Mouse (Mus musculus) E14TG2a.4 (cell line): ENCODE measurements at regions not wholly inside any gene's neighbourhood (a gene's known extent, or its start where the extent isn't known, plus 50 kb on each side); places are given as distances from the start of the nearest gene placed in this dataset.

Source experiments
- CTCF ChIP-seq: conservative IDR thresholded peaks from 2 replicates; pipeline ENCODE4 v1.5.1; 2014; ENCODE audit warnings: low read length
- NANOG ChIP-seq: IDR thresholded peaks from 2 replicates; pipeline ENCODE4 v1.6.1; 2014; ENCODE audit warnings: borderline replicate concordance, low read length, mixed read lengths

DNA sequence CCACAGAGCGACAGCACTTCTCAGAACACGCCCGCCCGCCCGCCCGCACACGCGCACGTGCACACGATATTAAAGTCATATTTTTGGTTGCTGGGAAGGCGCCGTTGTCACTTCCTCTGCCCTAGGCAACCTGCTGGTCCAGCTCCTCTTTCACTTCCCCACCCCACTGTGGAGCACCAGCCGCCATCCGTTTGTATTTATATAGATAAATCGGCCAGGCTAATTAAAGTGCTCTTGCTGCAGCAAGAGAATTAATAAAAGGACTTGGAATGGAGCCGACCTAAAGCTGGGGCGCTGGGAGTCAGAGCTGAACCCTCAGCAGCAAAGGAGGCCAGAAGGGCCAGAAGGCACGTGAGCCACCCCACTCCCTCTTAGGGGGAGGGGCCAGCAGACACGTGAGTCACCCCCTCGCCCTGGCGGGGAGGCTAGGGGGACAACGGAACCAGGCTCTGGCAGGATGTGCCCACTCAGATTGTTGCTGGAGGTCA, 100.6 kb upstream of the Unc5b start:
- TF ChIP-seq NANOG = no peak
- TF ChIP-seq CTCF = no peak
